Mouse (Mus musculus): Measurements from ENCODE around the gene Thnsl2. TPM values are rescaled to one million over a fixed set of nuclear protein-coding genes. Genes with fewer than 3 reads are reported as not detected.
A peak's percentile ranks its signal among the peaks of the same experiment; 100 is the strongest.

Gene Thnsl2
- polyA plus RNA-seq (2014; fragmentation: Nextera tagmentation; extraction: Ambion mirVana) = 7.6 and 8.1 TPM in 2 replicates

- Histone ChIP-seq H3K4me2 (ENCODE audit: low read depth, low read length) (peak within 1 kb of the TSS; percentile 91), H3K36me3 (ENCODE audit: control insufficient read depth, insufficient read depth, low read length) (no peaks in the 10 kb centered on the region), H3K4me3 (ENCODE audit: low read depth, low read length) (peak within 1 kb of the TSS; percentile 66), H3K9ac (ENCODE audit: low read depth, low read length) (peak within 1 kb of the TSS; percentile 84), H3K9me3 (ENCODE audit: control insufficient read depth, low read length) (no peaks in the 10 kb centered on the region), H3K4me1 (ENCODE audit: control insufficient read depth, insufficient read depth, low read length) (no peaks in the 10 kb centered on the region), H3K27me3 (replicated peaks; ENCODE audit: control insufficient read depth, insufficient read depth, low read length) (no peaks in the 10 kb centered on the region), H3K27ac (replicated peaks; ENCODE audit: low read depth, low read length) (peak within 1 kb of the TSS; percentile 70)
- WGBS = under 1% methylated on average over 31 of the region's 32 CpGs
- DNase-seq (ENCODE audit: low spot score) (peak; percentile 84), ATAC-seq (ENCODE audit: low read depth) (peak; percentile 93)
Observed at GRCm38 (mm10) chr6:71143894-71144455, at the start of gene Thnsl2. TSS of gene Thnsl2 (minus strand) at chr6:71144439.

GRCm38 (mm10) chr6:71193151-71193740 is 49.0 kb upstream of the Thnsl2 start:
- H3K4me3 ChIP-seq (ENCODE audit: low read depth, low read length) = no peak overlapping the region
- no peak overlapping the region for H3K27ac ChIP-seq (replicated peaks; ENCODE audit: low read depth, low read length)
- no peaks in the 10 kb centered on the region for H3K36me3 ChIP-seq (ENCODE audit: control insufficient read depth, insufficient read depth, low read length)
- H3K27me3 ChIP-seq (replicated peaks; ENCODE audit: control insufficient read depth, insufficient read depth, low read length) = no peaks in the 10 kb centered on the region
- 70% methylated on average over 6 of the region's 6 CpGs for WGBS
- no peak overlapping the region for H3K9ac ChIP-seq (ENCODE audit: low read depth, low read length)
- no peak overlapping the region for H3K4me2 ChIP-seq (ENCODE audit: low read depth, low read length)
- no peaks in the 10 kb centered on the region for H3K9me3 ChIP-seq (ENCODE audit: control insufficient read depth, low read length)
- no peak for DNase-seq (ENCODE audit: low spot score)
- no peaks in the 10 kb centered on the region for H3K4me1 ChIP-seq (ENCODE audit: control insufficient read depth, insufficient read depth, low read length)
- ATAC-seq (ENCODE audit: low read depth) = no peak

- ATAC-seq (ENCODE audit: low read depth) (no peak), DNase-seq (ENCODE audit: low spot score) (no peak)
- H3K4me3 ChIP-seq (ENCODE audit: low read depth, low read length) = no peak overlapping the region
- H3K36me3 ChIP-seq (ENCODE audit: control insufficient read depth, insufficient read depth, low read length) = no peaks in the 10 kb centered on the region
- no peak overlapping the region for H3K27ac ChIP-seq (replicated peaks; ENCODE audit: low read depth, low read length)
- H3K4me2 ChIP-seq (ENCODE audit: low read depth, low read length) = no peak overlapping the region
- 89% methylated on average over 2 of the region's 2 CpGs for WGBS
- no peaks in the 10 kb centered on the region for H3K4me1 ChIP-seq (ENCODE audit: control insufficient read depth, insufficient read depth, low read length)
- H3K9ac ChIP-seq (ENCODE audit: low read depth, low read length) = no peak overlapping the region
- H3K9me3 ChIP-seq (ENCODE audit: control insufficient read depth, low read length) = no peaks in the 10 kb centered on the region
- no peaks in the 10 kb centered on the region for H3K27me3 ChIP-seq (replicated peaks; ENCODE audit: control insufficient read depth, insufficient read depth, low read length)
Observed at GRCm38 (mm10) chr6:71190501-71190900, 46.3 kb upstream of the Thnsl2 start.

- no peak overlapping the region for H3K27ac ChIP-seq (replicated peaks; ENCODE audit: low read depth, low read length)
- no peaks in the 10 kb centered on the region for H3K36me3 ChIP-seq (ENCODE audit: control insufficient read depth, insufficient read depth, low read length)
- H3K27me3 ChIP-seq (replicated peaks; ENCODE audit: control insufficient read depth, insufficient read depth, low read length) = no peaks in the 10 kb centered on the region
- WGBS = 52% methylated on average over 1 of the region's 1 CpGs
- H3K4me2 ChIP-seq (ENCODE audit: low read depth, low read length) = no peak overlapping the region
- DNase-seq (ENCODE audit: low spot score) (no peak), ATAC-seq (ENCODE audit: low read depth) (no peak)
- no peaks in the 10 kb centered on the region for H3K4me1 ChIP-seq (ENCODE audit: control insufficient read depth, insufficient read depth, low read length)
- no peaks in the 10 kb centered on the region for H3K9me3 ChIP-seq (ENCODE audit: control insufficient read depth, low read length)
- no peak overlapping the region for H3K9ac ChIP-seq (ENCODE audit: low read depth, low read length)
- H3K4me3 ChIP-seq (ENCODE audit: low read depth, low read length) = no peak overlapping the region
Observed at GRCm38 (mm10) chr6:71189578-71189977, 45.3 kb upstream of the Thnsl2 start.

- Histone ChIP-seq H3K27me3 (replicated peaks; ENCODE audit: control insufficient read depth, insufficient read depth, low read length) (no peaks in the 10 kb centered on the region), H3K36me3 (ENCODE audit: control insufficient read depth, insufficient read depth, low read length) (no peaks in the 10 kb centered on the region), H3K9ac (ENCODE audit: low read depth, low read length) (no peak overlapping the region), H3K4me1 (ENCODE audit: control insufficient read depth, insufficient read depth, low read length) (no peaks in the 10 kb centered on the region), H3K27ac (replicated peaks; ENCODE audit: low read depth, low read length) (no peak overlapping the region), H3K4me3 (ENCODE audit: low read depth, low read length) (no peak overlapping the region), H3K4me2 (ENCODE audit: low read depth, low read length) (no peak overlapping the region), H3K9me3 (ENCODE audit: control insufficient read depth, low read length) (no peaks in the 10 kb centered on the region)
- WGBS = 76% methylated on average over 7 of the region's 7 CpGs
- no peak for ATAC-seq (ENCODE audit: low read depth)
- no peak for DNase-seq (ENCODE audit: low spot score)
Observed at GRCm38 (mm10) chr6:71184941-71185604, 40.8 kb upstream of the Thnsl2 start.

- Histone ChIP-seq H3K9me3 (ENCODE audit: control insufficient read depth, low read length) (no peaks in the 10 kb centered on the region), H3K4me2 (ENCODE audit: low read depth, low read length) (no peak overlapping the region), H3K27ac (replicated peaks; ENCODE audit: low read depth, low read length) (no peak overlapping the region), H3K27me3 (replicated peaks; ENCODE audit: control insufficient read depth, insufficient read depth, low read length) (no peaks in the 10 kb centered on the region), H3K9ac (ENCODE audit: low read depth, low read length) (no peak overlapping the region), H3K4me1 (ENCODE audit: control insufficient read depth, insufficient read depth, low read length) (no peaks in the 10 kb centered on the region), H3K36me3 (ENCODE audit: control insufficient read depth, insufficient read depth, low read length) (no peaks in the 10 kb centered on the region), H3K4me3 (ENCODE audit: low read depth, low read length) (no peak overlapping the region)
- WGBS = 89% methylated on average over 1 of the region's 1 CpGs
- no peak for ATAC-seq (ENCODE audit: low read depth)
- DNase-seq (ENCODE audit: low spot score) = no peak
Observed at GRCm38 (mm10) chr6:71180596-71180995, 36.4 kb upstream of the Thnsl2 start.

GRCm38 (mm10) chr6:71172812-71173580 is 28.8 kb upstream of the Thnsl2 start:
- H3K9me3 ChIP-seq (ENCODE audit: control insufficient read depth, low read length) = no peaks in the 10 kb centered on the region
- no peaks in the 10 kb centered on the region for H3K27me3 ChIP-seq (replicated peaks; ENCODE audit: control insufficient read depth, insufficient read depth, low read length)
- no peak for ATAC-seq (ENCODE audit: low read depth)
- no peaks in the 10 kb centered on the region for H3K36me3 ChIP-seq (ENCODE audit: control insufficient read depth, insufficient read depth, low read length)
- no peak overlapping the region for H3K27ac ChIP-seq (replicated peaks; ENCODE audit: low read depth, low read length)
- no peak overlapping the region for H3K4me2 ChIP-seq (ENCODE audit: low read depth, low read length)
- 80% methylated on average over 10 of the region's 10 CpGs for WGBS
- no peak overlapping the region for H3K4me3 ChIP-seq (ENCODE audit: low read depth, low read length)
- H3K9ac ChIP-seq (ENCODE audit: low read depth, low read length) = no peak overlapping the region
- DNase-seq (ENCODE audit: low spot score) = no peak
- no peaks in the 10 kb centered on the region for H3K4me1 ChIP-seq (ENCODE audit: control insufficient read depth, insufficient read depth, low read length)

GRCm38 (mm10) chr6:71166551-71167169 is 22.4 kb upstream of the Thnsl2 start:
- Histone ChIP-seq H3K27me3 (replicated peaks; ENCODE audit: control insufficient read depth, insufficient read depth, low read length) (no peaks in the 10 kb centered on the region), H3K9me3 (ENCODE audit: control insufficient read depth, low read length) (no peaks in the 10 kb centered on the region), H3K36me3 (ENCODE audit: control insufficient read depth, insufficient read depth, low read length) (no peaks in the 10 kb centered on the region), H3K27ac (replicated peaks; ENCODE audit: low read depth, low read length) (no peak overlapping the region), H3K4me1 (ENCODE audit: control insufficient read depth, insufficient read depth, low read length) (no peaks in the 10 kb centered on the region), H3K9ac (ENCODE audit: low read depth, low read length) (no peak overlapping the region), H3K4me2 (ENCODE audit: low read depth, low read length) (no peak overlapping the region), H3K4me3 (ENCODE audit: low read depth, low read length) (no peak overlapping the region)
- ATAC-seq (ENCODE audit: low read depth) (peak; percentile 57; the same call in 1 of the 2 replicates), DNase-seq (ENCODE audit: low spot score) (peak; percentile 75)
- 40% methylated on average over 6 of the region's 6 CpGs for WGBS

All from embryonic facial prominence, embryonic 14.5 days (tissue).